Mouse (Mus musculus): ENCODE measurements around the gene Zkscan5. TPM values are rescaled to one million over a fixed set of nuclear protein-coding genes. Genes with fewer than 3 reads are reported as not detected.
"Not testable (repeated sequence)": the region's sequence is repeated elsewhere in the genome, so short reads cannot be mapped to it uniquely, and the experiment has no call there.

The Zkscan5 gene
- polyA plus RNA-seq, 1 experiment from 2014 or later, result 15.4 TPM

DNA sequence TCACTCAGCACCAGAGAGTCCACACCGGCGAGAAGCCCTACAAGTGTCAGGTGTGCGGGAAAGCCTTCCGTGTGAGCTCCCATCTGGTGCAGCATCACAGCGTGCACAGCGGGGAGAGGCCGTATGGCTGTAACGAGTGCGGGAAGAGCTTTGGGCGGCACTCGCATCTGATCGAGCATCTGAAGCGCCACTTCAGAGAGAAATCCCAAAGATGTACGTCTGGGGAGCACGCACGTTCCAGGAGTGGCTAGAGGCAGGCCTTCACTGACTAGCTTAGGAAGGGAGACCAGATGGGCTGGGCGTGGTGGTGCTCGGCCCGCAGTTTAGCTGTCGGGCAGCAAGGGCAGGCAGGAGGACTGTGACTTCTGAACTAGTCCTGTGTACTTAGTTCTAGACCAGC lies 14.3 kb downstream of the Zkscan5 start:
- no peak for ATAC-seq (ENCODE audit: low FRiP score)
- H3K36me3 ChIP-seq (ENCODE audit: control insufficient read depth, insufficient read depth, low read length), result peaks cover 13% of the 10 kb centered on the region; the same call in 1 of the 2 replicates
- no peak for DNase-seq (ENCODE audit: low spot score)
- H3K9ac ChIP-seq (ENCODE audit: low read depth, low read length), result no peak overlapping the region
- no peak overlapping the region for H3K27ac ChIP-seq (ENCODE audit: low read depth, low read length)
- H3K4me3 ChIP-seq (ENCODE audit: low read depth, low read length), result no peak overlapping the region
- 94% methylated on average over 20 of the region's 20 CpGs for WGBS
- H3K4me2 ChIP-seq (replicated peaks; ENCODE audit: low read depth, low read length), result no peak overlapping the region
- no peaks in the 10 kb centered on the region for H3K27me3 ChIP-seq (ENCODE audit: control insufficient read depth, insufficient read depth, low read length)
- no peaks in the 10 kb centered on the region for H3K9me3 ChIP-seq (ENCODE audit: control insufficient read depth, low read length)
- no peaks in the 10 kb centered on the region for H3K4me1 ChIP-seq (replicated peaks; ENCODE audit: control insufficient read depth, insufficient read depth, low read length)

DNA sequence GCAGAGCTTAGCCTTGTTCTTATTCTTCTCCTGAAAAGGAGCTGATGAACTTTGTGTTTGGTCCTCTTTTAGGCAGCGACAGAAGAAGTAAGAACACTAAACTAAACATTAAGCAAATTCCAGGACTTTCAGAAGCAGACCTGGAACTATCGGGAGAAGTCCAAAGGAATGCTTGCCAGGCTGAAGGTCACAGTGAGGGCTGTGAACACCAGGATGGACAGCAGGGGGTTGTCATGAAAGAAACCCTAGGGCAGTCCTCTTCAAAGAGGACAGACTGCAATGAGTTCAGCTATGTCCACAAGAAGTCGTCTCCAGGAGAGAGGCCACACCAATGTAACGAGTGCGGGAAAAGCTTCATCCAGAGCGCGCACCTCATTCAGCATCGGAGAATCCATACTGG lies 15.6 kb downstream of the Zkscan5 start:
- no peak for DNase-seq (ENCODE audit: low spot score)
- Histone ChIP-seq H3K36me3 (ENCODE audit: control insufficient read depth, insufficient read depth, low read length) (peaks cover 13% of the 10 kb centered on the region; the same call in 1 of the 2 replicates), H3K4me3 (ENCODE audit: low read depth, low read length) (no peak overlapping the region), H3K4me2 (replicated peaks; ENCODE audit: low read depth, low read length) (no peak overlapping the region), H3K27me3 (ENCODE audit: control insufficient read depth, insufficient read depth, low read length) (no peaks in the 10 kb centered on the region), H3K4me1 (replicated peaks; ENCODE audit: control insufficient read depth, insufficient read depth, low read length) (no peaks in the 10 kb centered on the region), H3K27ac (ENCODE audit: low read depth, low read length) (no peak overlapping the region), H3K9ac (ENCODE audit: low read depth, low read length) (no peak overlapping the region), H3K9me3 (ENCODE audit: control insufficient read depth, low read length) (no peaks in the 10 kb centered on the region)
- 92% methylated on average over 8 of the region's 8 CpGs for WGBS
- ATAC-seq (ENCODE audit: low FRiP score), result no peak

GRCm38 (mm10) chr5:145222840-145223239 lies 18.5 kb downstream of the Zkscan5 start:
- DNase-seq (ENCODE audit: low spot score) (no peak), ATAC-seq (ENCODE audit: low FRiP score) (no peak)
- Histone ChIP-seq H3K36me3 (ENCODE audit: control insufficient read depth, insufficient read depth, low read length) (peaks cover 13% of the 10 kb centered on the region; the same call in 1 of the 2 replicates), H3K4me1 (replicated peaks; ENCODE audit: control insufficient read depth, insufficient read depth, low read length) (no peaks in the 10 kb centered on the region), H3K4me2 (replicated peaks; ENCODE audit: low read depth, low read length) (no peak overlapping the region), H3K9me3 (ENCODE audit: control insufficient read depth, low read length) (no peaks in the 10 kb centered on the region), H3K4me3 (ENCODE audit: low read depth, low read length) (no peak overlapping the region), H3K9ac (ENCODE audit: low read depth, low read length) (no peak overlapping the region), H3K27ac (ENCODE audit: low read depth, low read length) (no peak overlapping the region), H3K27me3 (ENCODE audit: control insufficient read depth, insufficient read depth, low read length) (no peaks in the 10 kb centered on the region)
- WGBS, result 85% methylated on average over 5 of the region's 5 CpGs

GRCm38 (mm10) chr5:145223395-145223794 lies 19.0 kb downstream of the Zkscan5 start:
- Histone ChIP-seq H3K36me3 (ENCODE audit: control insufficient read depth, insufficient read depth, low read length) (peaks cover 11% of the 10 kb centered on the region; the same call in 1 of the 2 replicates), H3K4me2 (replicated peaks; ENCODE audit: low read depth, low read length) (no peak overlapping the region), H3K4me1 (replicated peaks; ENCODE audit: control insufficient read depth, insufficient read depth, low read length) (no peaks in the 10 kb centered on the region), H3K27ac (ENCODE audit: low read depth, low read length) (no peak overlapping the region), H3K9me3 (ENCODE audit: control insufficient read depth, low read length) (no peaks in the 10 kb centered on the region), H3K9ac (ENCODE audit: low read depth, low read length) (no peak overlapping the region), H3K27me3 (ENCODE audit: control insufficient read depth, insufficient read depth, low read length) (no peaks in the 10 kb centered on the region), H3K4me3 (ENCODE audit: low read depth, low read length) (no peak overlapping the region)
- ATAC-seq (ENCODE audit: low FRiP score) (no peak), DNase-seq (ENCODE audit: low spot score) (no peak)
- 84% methylated on average over 12 of the region's 12 CpGs for WGBS

DNA sequence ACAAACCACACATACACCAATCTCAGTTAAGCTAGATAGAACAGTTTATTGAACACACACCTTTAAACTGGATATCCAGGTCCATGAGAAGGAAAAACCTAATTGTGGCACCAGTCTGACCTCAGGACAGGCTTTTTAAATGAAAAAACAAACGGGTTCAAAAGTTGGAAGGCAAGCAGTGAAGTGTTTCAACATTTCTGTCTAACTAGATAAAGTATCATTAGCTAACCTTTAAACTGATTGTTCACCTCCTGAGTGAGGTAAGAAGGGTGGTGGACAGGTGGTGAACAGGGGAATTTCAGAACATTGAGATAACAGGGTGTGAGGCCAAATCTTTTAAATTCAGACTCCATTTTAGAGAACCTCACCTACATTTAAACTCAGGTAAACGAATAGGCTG lies 22.1 kb downstream of the Zkscan5 start:
- no peak overlapping the region for H3K9ac ChIP-seq (ENCODE audit: low read depth, low read length)
- H3K9me3 ChIP-seq (ENCODE audit: control insufficient read depth, low read length), result no peaks in the 10 kb centered on the region
- no peak overlapping the region for H3K4me3 ChIP-seq (ENCODE audit: low read depth, low read length)
- H3K27ac ChIP-seq (ENCODE audit: low read depth, low read length), result no peak overlapping the region
- no peak for ATAC-seq (ENCODE audit: low FRiP score)
- 61% methylated on average over 2 of the region's 2 CpGs for WGBS
- H3K4me2 ChIP-seq (replicated peaks; ENCODE audit: low read depth, low read length), result no peak overlapping the region
- H3K36me3 ChIP-seq (ENCODE audit: control insufficient read depth, insufficient read depth, low read length), result no peaks in the 10 kb centered on the region
- no peaks in the 10 kb centered on the region for H3K4me1 ChIP-seq (replicated peaks; ENCODE audit: control insufficient read depth, insufficient read depth, low read length)
- H3K27me3 ChIP-seq (ENCODE audit: control insufficient read depth, insufficient read depth, low read length), result no peaks in the 10 kb centered on the region
- DNase-seq (ENCODE audit: low spot score), result no peak

DNA sequence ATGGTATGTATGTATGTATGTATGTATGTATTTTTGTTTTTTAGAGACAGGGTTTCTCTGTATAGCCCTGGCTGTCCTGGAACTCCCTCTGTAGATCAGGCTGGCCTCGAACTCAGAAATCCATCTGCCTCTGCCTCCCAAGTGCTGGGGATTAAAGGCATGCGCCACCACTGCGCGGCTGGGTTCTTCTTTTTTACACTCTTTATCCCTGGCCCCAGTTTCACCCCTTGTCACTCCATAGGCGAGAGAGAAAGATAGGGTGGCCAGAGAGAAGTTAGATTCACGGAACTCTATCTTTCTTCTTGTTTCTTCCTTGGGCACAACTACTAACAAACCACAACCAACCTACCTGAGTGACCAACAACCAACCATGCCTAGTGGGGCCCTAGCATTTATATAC lies 24.9 kb downstream of the Zkscan5 start:
- WGBS, result 87% methylated on average over 6 of the region's 6 CpGs
- DNase-seq (ENCODE audit: low spot score); H3K4me3 ChIP-seq (ENCODE audit: low read depth, low read length); H3K27me3 ChIP-seq (ENCODE audit: control insufficient read depth, insufficient read depth, low read length); H3K4me2 ChIP-seq (replicated peaks; ENCODE audit: low read depth, low read length); ATAC-seq (ENCODE audit: low FRiP score); H3K36me3 ChIP-seq (ENCODE audit: control insufficient read depth, insufficient read depth, low read length); H3K27ac ChIP-seq (ENCODE audit: low read depth, low read length); H3K4me1 ChIP-seq (replicated peaks; ENCODE audit: control insufficient read depth, insufficient read depth, low read length); H3K9me3 ChIP-seq (ENCODE audit: control insufficient read depth, low read length); H3K9ac ChIP-seq (ENCODE audit: low read depth, low read length): not testable (repeated sequence)

GRCm38 (mm10) chr5:145230641-145231040 lies 26.3 kb downstream of the Zkscan5 start:
- Histone ChIP-seq H3K36me3 (ENCODE audit: control insufficient read depth, insufficient read depth, low read length) (no peaks in the 10 kb centered on the region; the same call in 1 of the 2 replicates), H3K4me2 (replicated peaks; ENCODE audit: low read depth, low read length) (peak overlapping the region; percentile 68), H3K27ac (ENCODE audit: low read depth, low read length) (no peak overlapping the region), H3K27me3 (ENCODE audit: control insufficient read depth, insufficient read depth, low read length) (no peaks in the 10 kb centered on the region), H3K4me3 (ENCODE audit: low read depth, low read length) (no peak overlapping the region; the same call in 1 of the 2 replicates), H3K9ac (ENCODE audit: low read depth, low read length) (no peak overlapping the region), H3K4me1 (replicated peaks; ENCODE audit: control insufficient read depth, insufficient read depth, low read length) (no peaks in the 10 kb centered on the region), H3K9me3 (ENCODE audit: control insufficient read depth, low read length) (no peaks in the 10 kb centered on the region)
- no peak for DNase-seq (ENCODE audit: low spot score)
- 87% methylated on average over 4 of the region's 4 CpGs for WGBS
- ATAC-seq (ENCODE audit: low FRiP score), result no peak

DNA sequence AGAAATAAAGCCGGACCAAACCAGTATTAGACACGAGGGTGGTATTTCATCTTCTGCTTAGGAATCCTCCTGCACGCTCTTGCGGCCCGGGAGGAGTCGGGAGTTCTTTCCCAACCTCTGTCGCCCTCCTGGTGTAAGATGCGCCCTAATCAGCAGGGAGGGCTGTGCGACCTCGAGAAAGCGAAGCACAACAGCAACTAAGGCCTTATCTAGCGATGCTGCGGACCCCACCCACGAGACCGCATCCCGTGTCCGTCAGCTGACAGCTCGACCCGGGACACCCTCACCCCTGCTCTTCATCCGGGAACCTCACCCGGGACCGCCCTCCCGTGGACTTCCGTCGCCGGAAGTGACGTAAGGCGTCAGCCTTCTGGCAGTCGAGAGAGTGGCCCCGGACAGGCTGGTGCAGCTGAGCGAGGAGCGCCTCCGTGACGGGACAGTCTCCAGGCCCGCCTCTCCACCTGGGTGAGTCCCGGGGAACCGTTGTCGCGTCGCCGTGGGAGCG lies 27.1 kb downstream of the Zkscan5 start, which contains the start of gene Zfp655:
Gene Zfp655, plus strand, starts transcription at position 349 of the 505 bp plus-strand sequence.
- Histone ChIP-seq H3K4me3 (ENCODE audit: low read depth, low read length) (peak within 1 kb of the TSS; percentile 99), H3K4me1 (replicated peaks; ENCODE audit: control insufficient read depth, insufficient read depth, low read length) (no peaks in the 10 kb centered on the region), H3K36me3 (ENCODE audit: control insufficient read depth, insufficient read depth, low read length) (no peaks in the 10 kb centered on the region; the same call in 1 of the 2 replicates), H3K4me2 (replicated peaks; ENCODE audit: low read depth, low read length) (peak within 1 kb of the TSS; percentile 68), H3K9me3 (ENCODE audit: control insufficient read depth, low read length) (no peaks in the 10 kb centered on the region), H3K27me3 (ENCODE audit: control insufficient read depth, insufficient read depth, low read length) (no peaks in the 10 kb centered on the region), H3K27ac (ENCODE audit: low read depth, low read length) (peak within 1 kb of the TSS; percentile 88), H3K9ac (ENCODE audit: low read depth, low read length) (peak within 1 kb of the TSS; percentile 96)
- under 1% methylated on average over 42 of the region's 42 CpGs for WGBS
- DNase-seq (ENCODE audit: low spot score) (peak; percentile 97), ATAC-seq (ENCODE audit: low FRiP score) (peak; percentile 98)

- under 1% methylated on average over 46 of the region's 49 CpGs for WGBS
- peak overlapping the region; percentile 96 for H3K9ac ChIP-seq (ENCODE audit: low read depth, low read length)
- peak overlapping the region; percentile 99 for H3K4me3 ChIP-seq (ENCODE audit: low read depth, low read length)
- peak overlapping the region; percentile 88 for H3K27ac ChIP-seq (ENCODE audit: low read depth, low read length)
- no peaks in the 10 kb centered on the region for H3K27me3 ChIP-seq (ENCODE audit: control insufficient read depth, insufficient read depth, low read length)
- peak; percentile 82 for ATAC-seq (ENCODE audit: low FRiP score)
- H3K4me2 ChIP-seq (replicated peaks; ENCODE audit: low read depth, low read length), result peak overlapping the region; percentile 68
- no peaks in the 10 kb centered on the region for H3K4me1 ChIP-seq (replicated peaks; ENCODE audit: control insufficient read depth, insufficient read depth, low read length)
- no peaks in the 10 kb centered on the region for H3K9me3 ChIP-seq (ENCODE audit: control insufficient read depth, low read length)
- DNase-seq (ENCODE audit: low spot score), result peak; percentile 55
- no peaks in the 10 kb centered on the region; the same call in 1 of the 2 replicates for H3K36me3 ChIP-seq (ENCODE audit: control insufficient read depth, insufficient read depth, low read length)
Observed at GRCm38 (mm10) chr5:145231893-145232411, 27.6 kb downstream of the Zkscan5 start.

Measured in hindbrain, embryonic 11.5 days (tissue).